Mouse (Mus musculus): ENCODE measurements around the gene Slc9a1. TPM values are rescaled to one million over a fixed set of nuclear protein-coding genes. Genes with fewer than 3 reads are reported as not detected.

The Slc9a1 gene
- total RNA-seq, 2 experiments from 2014 or later, result 8.1 to 11.7 TPM

DNA sequence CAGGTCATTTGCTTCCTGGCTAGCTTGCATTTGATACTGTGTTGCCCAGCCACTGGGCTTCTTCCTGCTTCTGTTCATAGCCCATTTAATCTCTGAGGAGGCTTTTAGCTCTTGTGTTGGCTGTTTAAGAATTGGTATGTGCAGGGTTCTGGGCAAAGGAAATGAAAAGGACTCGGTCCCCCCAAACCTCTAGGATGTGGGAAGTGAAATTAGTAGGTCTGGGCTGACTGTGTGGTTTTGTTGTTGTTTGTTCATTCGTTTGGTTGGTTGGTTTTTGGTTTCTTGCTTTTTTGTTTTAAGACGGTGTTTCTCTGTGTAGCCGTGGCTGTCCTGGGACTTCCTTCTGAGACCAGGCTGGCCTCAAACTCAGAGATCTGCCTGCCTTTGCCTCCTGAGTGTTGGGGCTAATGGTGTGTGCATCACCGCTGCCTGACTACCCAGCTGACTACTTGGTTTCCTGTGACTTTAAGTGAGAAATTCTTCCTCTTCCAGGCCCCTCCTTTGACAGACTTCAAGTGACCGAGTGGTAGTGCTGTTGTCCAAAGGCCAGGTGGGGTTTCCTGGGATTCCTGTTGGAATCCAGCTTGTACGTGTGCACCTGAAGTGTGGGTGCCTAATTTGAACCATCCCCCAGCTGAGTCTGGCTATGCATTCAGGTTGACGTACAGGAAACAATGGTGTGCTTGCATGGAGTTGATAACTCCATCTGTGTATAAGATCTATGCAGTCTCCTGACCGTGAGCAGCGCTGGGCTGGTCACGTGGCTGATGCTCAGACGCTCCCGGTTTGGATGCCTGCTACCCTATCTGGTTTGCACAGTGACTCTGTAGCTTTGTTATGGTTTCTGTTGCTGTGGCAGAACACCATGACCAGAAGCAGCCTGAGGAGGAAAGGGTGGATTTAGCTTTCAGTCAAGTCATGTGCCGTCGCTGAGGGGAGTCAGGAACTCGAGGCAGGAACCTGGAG is 43.4 kb downstream of the Slc9a1 start:
- Histone ChIP-seq H3K27ac (no peak overlapping the region), H3K4me3 (no peak overlapping the region)
- no peak for TF ChIP-seq CTCF (IDR thresholded peaks at IDR 0.05)
- intact Hi-C loops (cut with DNase I), result no loop called here
- DNase-seq, result peak; percentile 6

DNA sequence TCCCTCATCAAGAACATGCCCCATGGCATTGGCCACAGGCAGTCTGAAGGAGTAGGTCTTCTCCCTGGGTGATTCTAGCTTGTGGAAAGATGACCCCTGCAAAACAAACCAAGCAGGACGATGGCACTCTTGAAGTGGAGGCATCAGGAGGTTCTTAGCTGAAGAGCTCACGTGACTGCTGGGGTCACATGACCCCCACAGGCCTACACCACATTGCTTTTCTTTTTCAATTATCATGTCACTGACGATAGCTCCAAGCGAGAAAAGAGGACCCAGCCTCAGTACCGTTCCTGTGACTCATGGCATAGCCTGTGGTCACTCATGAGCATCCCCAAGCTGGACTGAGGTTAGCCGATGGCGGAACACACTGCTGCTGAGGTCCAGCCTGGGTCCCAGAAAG is 44.1 kb downstream of the Slc9a1 start:
- H3K27ac ChIP-seq, result no peak overlapping the region
- H3K4me3 ChIP-seq, result no peak overlapping the region
- TF ChIP-seq CTCF (IDR thresholded peaks at IDR 0.05), result no peak
- DNase-seq, result peak; percentile 16
- intact Hi-C loops (cut with DNase I), result no loop called here

DNA sequence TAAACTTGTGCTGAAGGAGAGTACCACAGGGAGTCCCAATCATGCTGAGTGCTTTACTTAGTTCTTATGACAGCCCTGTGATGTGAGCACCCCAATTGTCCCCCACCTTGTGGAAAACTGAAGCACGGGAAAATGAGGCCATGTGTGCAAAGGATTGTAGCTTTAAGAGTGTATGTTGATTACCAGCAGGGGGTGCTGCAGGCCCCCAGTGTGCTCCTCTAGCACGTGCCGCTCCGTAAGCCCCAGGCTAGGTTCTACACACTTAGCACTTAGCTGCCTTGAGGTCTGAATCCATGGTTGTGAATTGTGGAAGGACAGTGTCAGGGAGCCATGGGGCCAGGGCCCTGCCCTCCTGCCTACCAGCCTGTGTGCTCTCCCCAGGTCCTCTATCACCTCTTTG is 45.4 kb downstream of the Slc9a1 start:
- TF ChIP-seq CTCF (IDR thresholded peaks at IDR 0.05), result peak; percentile 49
- Histone ChIP-seq H3K27ac (no peak overlapping the region), H3K4me3 (no peak overlapping the region)
- intact Hi-C loops (cut with DNase I), result loop anchor here (5.0 kb wide), 1 partner anchor 103 kb away; no protein-coding TSS in a partner anchor
- DNase-seq, result peak; percentile 24

DNA sequence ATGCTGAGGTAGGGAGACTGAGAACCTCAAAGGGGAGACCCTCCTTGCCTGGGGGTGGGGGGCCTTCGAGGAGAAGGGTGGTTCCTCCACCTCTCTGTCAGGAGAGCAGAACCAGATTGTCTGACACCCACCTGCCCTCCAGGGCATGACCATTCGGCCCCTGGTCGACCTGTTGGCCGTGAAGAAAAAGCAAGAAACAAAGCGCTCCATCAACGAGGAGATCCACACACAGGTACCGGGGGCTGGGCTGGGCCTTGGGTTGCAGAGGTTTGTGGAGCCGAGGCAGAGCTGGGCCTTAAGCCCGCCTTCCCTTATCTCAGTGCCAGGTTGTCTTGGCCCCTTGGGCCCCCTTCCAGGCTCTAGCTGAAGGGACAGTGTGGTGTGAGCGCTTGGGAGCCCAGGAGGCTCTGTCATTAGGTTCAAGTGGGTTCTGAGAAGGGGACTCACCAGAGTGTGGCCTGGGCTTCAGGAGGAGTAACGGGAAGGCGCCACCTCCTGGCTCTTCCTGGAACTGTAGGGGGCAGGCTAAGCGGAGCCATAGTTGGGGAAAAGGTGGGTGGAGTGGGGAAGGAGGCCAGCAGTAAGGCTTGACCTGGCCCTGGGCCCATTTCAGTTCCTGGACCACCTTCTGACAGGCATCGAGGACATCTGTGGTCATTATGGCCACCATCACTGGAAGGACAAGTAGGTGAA is 50.0 kb downstream of the Slc9a1 start:
- DNase-seq, result peak; percentile 79
- H3K27ac ChIP-seq, result no peak overlapping the region
- no peak overlapping the region for H3K4me3 ChIP-seq
- peak; percentile 97 for TF ChIP-seq CTCF (IDR thresholded peaks at IDR 0.05)
- intact Hi-C loops (cut with DNase I), result loop anchor here (5.0 kb wide), 3 partner anchors 72 to 107 kb away; no protein-coding TSS in a partner anchor

DNA sequence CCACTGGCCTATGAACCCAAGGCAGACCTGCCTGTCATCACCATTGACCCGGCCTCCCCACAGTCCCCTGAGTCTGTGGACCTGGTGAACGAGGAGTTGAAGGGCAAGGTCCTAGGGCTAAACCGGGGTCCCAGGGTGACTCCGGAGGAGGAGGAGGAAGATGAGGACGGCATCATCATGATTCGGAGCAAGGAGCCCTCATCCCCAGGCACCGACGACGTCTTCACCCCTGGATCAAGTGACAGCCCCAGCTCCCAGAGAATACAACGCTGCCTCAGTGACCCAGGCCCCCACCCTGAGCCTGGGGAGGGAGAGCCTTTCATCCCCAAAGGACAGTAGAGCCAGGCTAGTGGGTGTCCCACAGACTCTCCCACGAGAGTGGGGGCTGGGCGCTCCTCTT is 52.5 kb downstream of the Slc9a1 start:
- no peak for DNase-seq
- H3K27ac ChIP-seq, result no peak overlapping the region
- no peak overlapping the region for H3K4me3 ChIP-seq
- intact Hi-C loops (cut with DNase I), result loop anchor here (2.0 to 5.0 kb wide), 3 partner anchors 70 to 91 kb away; no protein-coding TSS in a partner anchor
- TF ChIP-seq CTCF (IDR thresholded peaks at IDR 0.05), result no peak

DNA sequence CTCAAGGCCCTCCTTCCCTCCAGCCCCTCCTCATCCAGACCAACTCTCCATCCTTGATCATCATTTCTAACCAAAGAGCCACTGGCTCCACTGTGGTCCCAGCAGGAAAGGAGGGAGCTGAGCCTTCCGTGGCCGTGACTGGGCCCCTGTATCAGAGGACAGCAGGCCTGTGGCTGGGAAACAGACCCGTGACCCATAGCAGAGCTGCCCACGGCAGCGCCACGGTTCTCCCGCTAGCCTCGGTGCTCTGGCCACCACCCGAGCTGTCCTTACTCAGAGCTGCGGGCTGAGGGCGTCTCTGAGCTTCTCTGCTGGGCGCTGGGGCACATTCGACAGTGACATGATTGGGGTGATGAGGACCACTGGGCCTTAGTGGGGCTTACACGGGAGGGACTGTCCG is 53.1 kb downstream of the Slc9a1 start:
- intact Hi-C loops (cut with DNase I), result loop anchor here (2.0 to 5.0 kb wide), 3 partner anchors 70 to 90 kb away; no protein-coding TSS in a partner anchor
- Histone ChIP-seq H3K27ac (no peak overlapping the region), H3K4me3 (no peak overlapping the region)

DNA sequence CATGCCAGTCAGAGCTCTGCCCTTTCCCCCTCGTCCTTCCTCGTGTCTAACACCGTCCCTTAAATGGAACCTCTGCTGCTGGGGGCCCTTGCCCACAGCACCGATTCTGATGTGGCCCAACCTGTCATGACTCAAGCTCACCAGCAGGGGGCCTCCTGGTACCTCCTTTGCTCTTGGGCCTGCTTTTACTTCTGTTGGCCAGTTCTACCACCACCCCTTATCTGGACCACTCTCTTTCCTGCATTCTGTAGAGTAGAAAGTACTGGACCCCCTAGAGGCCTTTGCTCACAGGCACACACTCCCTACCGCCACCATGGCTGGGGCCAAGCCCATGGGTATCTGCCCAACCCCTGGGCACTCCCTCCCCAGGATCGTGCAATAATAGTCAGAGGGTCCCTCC is 53.6 kb downstream of the Slc9a1 start:
- intact Hi-C loops (cut with DNase I), result loop anchor here (2.0 to 5.0 kb wide), 3 partner anchors 69 to 90 kb away; no protein-coding TSS in a partner anchor

More for the DNA sequence above, 53.1 kb downstream of the Slc9a1 start:
- no peak for TF ChIP-seq CTCF (IDR thresholded peaks at IDR 0.05)
- DNase-seq, result no peak

DNA sequence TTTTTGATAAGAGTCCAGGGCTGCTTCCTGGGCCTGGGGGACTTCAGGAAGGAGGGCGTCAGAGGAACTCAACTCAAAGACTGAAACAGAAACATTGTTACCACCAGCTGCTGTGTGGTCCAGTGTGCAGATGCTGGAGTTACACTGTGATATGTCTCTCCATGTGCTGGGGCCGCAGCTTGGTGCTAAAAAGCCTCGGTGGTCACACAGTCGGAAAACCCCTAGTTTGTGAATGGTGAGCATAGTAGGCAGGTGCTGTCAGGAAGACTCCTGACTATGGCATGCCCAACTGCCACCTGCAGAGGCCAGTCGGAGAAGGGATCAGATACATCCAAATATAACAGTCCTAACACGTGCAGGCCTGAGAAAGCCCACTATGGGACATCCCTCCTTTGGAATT is 54.2 kb downstream of the Slc9a1 start:
- Histone ChIP-seq H3K27ac (no peak overlapping the region), H3K4me3 (no peak overlapping the region)
- DNase-seq, result no peak
- intact Hi-C loops (cut with DNase I), result loop anchor here (1.0 to 5.0 kb wide), 4 partner anchors 27 to 89 kb away; no protein-coding TSS in a partner anchor
- TF ChIP-seq CTCF (IDR thresholded peaks at IDR 0.05), result no peak

More for the DNA sequence above, 53.6 kb downstream of the Slc9a1 start:
- DNase-seq, result no peak
- TF ChIP-seq CTCF (IDR thresholded peaks at IDR 0.05), result peak; percentile 91
- H3K27ac ChIP-seq, result no peak overlapping the region
- no peak overlapping the region for H3K4me3 ChIP-seq

DNA sequence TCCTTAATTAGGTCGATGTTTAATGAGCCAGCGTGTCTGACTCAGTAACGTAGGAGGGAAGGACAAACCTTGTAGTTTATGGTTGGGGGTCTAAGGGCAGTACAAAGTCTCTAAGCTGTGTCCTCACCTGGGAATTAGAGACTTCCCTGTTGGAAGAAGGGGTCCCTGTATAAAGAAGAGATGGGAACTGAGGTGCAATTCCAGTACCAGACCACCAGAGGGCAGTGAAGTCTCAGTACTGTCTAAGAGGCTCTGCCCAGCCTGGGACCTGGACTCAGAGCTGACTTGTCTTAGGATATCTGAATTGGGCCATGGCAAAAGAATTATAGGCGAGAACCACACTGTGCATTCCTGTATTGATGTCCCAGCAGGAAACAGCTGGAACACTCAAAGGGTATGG is 54.6 kb downstream of the Slc9a1 start:
- DNase-seq, result peak; percentile 72
- H3K4me3 ChIP-seq, result no peak overlapping the region
- no peak overlapping the region for H3K27ac ChIP-seq
- TF ChIP-seq CTCF (IDR thresholded peaks at IDR 0.05), result peak; percentile 96
- intact Hi-C loops (cut with DNase I), result loop anchor here (1.0 to 5.0 kb wide), 3 partner anchors 26 to 77 kb away; no protein-coding TSS in a partner anchor

DNA sequence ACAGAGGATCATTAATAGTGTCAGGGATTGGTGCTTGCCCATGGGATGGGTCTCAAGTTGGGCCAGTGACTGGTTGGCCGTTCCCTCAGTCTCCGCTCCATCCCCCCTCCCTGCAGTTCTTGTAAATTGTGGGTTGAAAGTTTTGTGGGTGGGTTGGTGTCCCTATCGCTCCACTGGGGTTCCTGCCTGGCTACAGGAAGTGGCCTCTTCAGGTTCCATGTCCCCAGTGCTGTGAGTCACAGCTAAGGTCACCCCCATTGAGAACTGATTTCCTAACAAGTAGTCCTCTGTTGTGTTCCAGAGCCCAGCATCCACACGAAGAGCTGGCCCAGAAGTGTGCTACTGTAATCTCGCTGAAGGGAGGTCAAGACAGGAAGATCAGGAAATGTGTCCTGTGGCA is 56.6 kb downstream of the Slc9a1 start:
- H3K4me3 ChIP-seq, result no peak overlapping the region
- DNase-seq, result no peak
- no peak overlapping the region for H3K27ac ChIP-seq
- intact Hi-C loops (cut with DNase I), result no loop called here
- no peak for TF ChIP-seq CTCF (IDR thresholded peaks at IDR 0.05)

DNA sequence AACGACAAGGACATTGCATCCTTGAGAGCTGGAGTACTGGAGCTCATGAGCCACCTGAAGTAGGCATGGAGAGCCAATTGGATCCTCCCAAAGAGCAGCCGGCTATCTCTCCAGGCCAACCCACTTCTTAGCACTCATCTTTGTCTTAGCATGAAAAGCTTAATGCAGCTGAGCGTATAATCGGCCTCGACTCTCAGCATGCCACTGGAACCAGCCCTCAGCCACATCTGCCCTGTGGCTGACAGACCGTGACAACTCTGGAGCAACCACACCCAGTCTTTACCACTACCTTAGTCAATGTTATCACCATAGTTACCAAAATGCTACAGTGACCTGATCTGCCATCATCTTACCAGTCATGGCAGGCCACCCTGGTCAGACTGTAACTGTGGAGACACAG is 62.0 kb downstream of the Slc9a1 start:
- H3K4me3 ChIP-seq, result no peak overlapping the region
- no peak for DNase-seq
- no peak overlapping the region for H3K27ac ChIP-seq
- TF ChIP-seq CTCF (IDR thresholded peaks at IDR 0.05), result no peak
- intact Hi-C loops (cut with DNase I), result no loop called here

DNA sequence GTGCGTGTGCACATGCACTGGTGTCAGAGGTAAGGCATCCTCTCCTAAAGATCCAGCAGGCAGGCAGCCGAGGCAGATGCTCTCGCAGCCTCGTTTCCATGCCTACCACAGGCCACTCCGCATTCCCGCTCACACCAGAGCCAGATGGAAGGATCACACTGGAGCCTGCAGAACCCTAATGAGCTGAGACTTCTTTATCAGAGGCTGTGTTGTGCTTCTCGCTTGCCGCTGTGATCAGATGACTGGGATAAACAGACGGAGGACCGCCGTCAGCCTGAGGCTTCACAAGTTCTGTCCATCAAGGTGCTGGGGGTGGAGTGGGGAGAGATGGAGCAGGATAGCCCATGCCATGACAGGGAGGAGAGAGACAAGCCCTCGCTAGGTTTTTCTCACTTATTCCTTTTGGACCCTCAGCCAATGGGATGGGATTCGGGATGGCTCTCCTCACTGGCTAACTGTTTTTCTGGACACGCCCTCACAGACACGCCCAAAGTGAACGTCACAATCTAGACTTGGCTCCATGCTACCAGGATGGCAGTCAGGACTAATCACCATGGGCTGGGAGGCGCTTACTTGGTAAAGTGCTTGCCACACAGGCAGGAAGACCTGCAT is 63.2 kb downstream of the Slc9a1 start:
- Histone ChIP-seq H3K4me3 (no peak overlapping the region), H3K27ac (no peak overlapping the region)
- intact Hi-C loops (cut with DNase I), result no loop called here
- no peak for DNase-seq
- TF ChIP-seq CTCF (IDR thresholded peaks at IDR 0.05), result no peak

All from gastrocnemius, adult 2 months (tissue).